Mouse (Mus musculus): ENCODE measurements at regions not wholly inside any gene's neighbourhood (a gene's known extent, or its start where the extent isn't known, plus 50 kb on each side); places are given as distances from the start of the nearest gene placed in this dataset.
A peak's percentile ranks its signal among the peaks of the same experiment; 100 is the strongest.
"Not testable (repeated sequence)": the region's sequence is repeated elsewhere in the genome, so short reads cannot be mapped to it uniquely, and the experiment has no call there.

- Histone ChIP-seq H3K9me3 (replicated peaks; ENCODE audit: control insufficient read depth, low read length, poor library complexity, severe bottlenecking) (no peaks in the 10 kb centered on the region), H3K27ac (ENCODE audit: low read length) (no peak overlapping the region), H3K36me3 (ENCODE audit: control insufficient read depth, insufficient read depth, low read length) (no peaks in the 10 kb centered on the region), H3K4me3 (ENCODE audit: low read depth, low read length) (no peak overlapping the region), H3K9ac (ENCODE audit: low read depth, low read length) (no peak overlapping the region), H3K27me3 (ENCODE audit: control insufficient read depth, insufficient read depth, low read depth, low read length) (no peaks in the 10 kb centered on the region), H3K4me2 (ENCODE audit: low read length) (no peak overlapping the region), H3K4me1 (ENCODE audit: control insufficient read depth, insufficient read depth, low read length) (no peaks in the 10 kb centered on the region)
- no peak for ATAC-seq
- 33% methylated on average over 3 of the region's 3 CpGs for WGBS
Measured at GRCm38 (mm10) chr6:102005627-102006026, 567.3 kb downstream of the Cntn3 start.

GRCm38 (mm10) chr6:101998181-101998580, 574.7 kb downstream of the Cntn3 start:
- Histone ChIP-seq H3K36me3 (ENCODE audit: control insufficient read depth, insufficient read depth, low read length) (no peaks in the 10 kb centered on the region), H3K27ac (ENCODE audit: low read length) (no peak overlapping the region; the same call in 1 of the 2 replicates), H3K9me3 (replicated peaks; ENCODE audit: control insufficient read depth, low read length, poor library complexity, severe bottlenecking) (no peaks in the 10 kb centered on the region), H3K4me3 (ENCODE audit: low read depth, low read length) (no peak overlapping the region), H3K4me2 (ENCODE audit: low read length) (no peak overlapping the region), H3K9ac (ENCODE audit: low read depth, low read length) (no peak overlapping the region), H3K27me3 (ENCODE audit: control insufficient read depth, insufficient read depth, low read depth, low read length) (no peaks in the 10 kb centered on the region), H3K4me1 (ENCODE audit: control insufficient read depth, insufficient read depth, low read length) (peaks cover 6% of the 10 kb centered on the region; the same call in 1 of the 2 replicates)
- ATAC-seq: peak; percentile 32; the same call in 1 of the 2 replicates
- WGBS: 25% methylated on average over 2 of the region's 2 CpGs

GRCm38 (mm10) chr6:101997629-101998028, 575.3 kb downstream of the Cntn3 start:
- Histone ChIP-seq H3K36me3 (ENCODE audit: control insufficient read depth, insufficient read depth, low read length) (no peaks in the 10 kb centered on the region), H3K9ac (ENCODE audit: low read depth, low read length) (no peak overlapping the region), H3K4me1 (ENCODE audit: control insufficient read depth, insufficient read depth, low read length) (peaks cover 6% of the 10 kb centered on the region; the same call in 1 of the 2 replicates), H3K27ac (ENCODE audit: low read length) (no peak overlapping the region), H3K27me3 (ENCODE audit: control insufficient read depth, insufficient read depth, low read depth, low read length) (no peaks in the 10 kb centered on the region), H3K4me3 (ENCODE audit: low read depth, low read length) (no peak overlapping the region), H3K9me3 (replicated peaks; ENCODE audit: control insufficient read depth, low read length, poor library complexity, severe bottlenecking) (no peaks in the 10 kb centered on the region), H3K4me2 (ENCODE audit: low read length) (no peak overlapping the region)
- ATAC-seq: peak; percentile 80
- WGBS: 40% methylated on average over 5 of the region's 5 CpGs

- H3K9ac ChIP-seq (ENCODE audit: low read depth, low read length): no peak overlapping the region
Measured at GRCm38 (mm10) chr6:101992815-101993214, 580.1 kb downstream of the Cntn3 start.

GRCm38 (mm10) chr6:101981656-101982055, 591.2 kb downstream of the Cntn3 start:
- WGBS: 76% methylated on average over 1 of the region's 1 CpGs
- no peak for ATAC-seq
- Histone ChIP-seq H3K9me3 (replicated peaks; ENCODE audit: control insufficient read depth, low read length, poor library complexity, severe bottlenecking) (no peaks in the 10 kb centered on the region), H3K27ac (ENCODE audit: low read length) (no peak overlapping the region), H3K4me2 (ENCODE audit: low read length) (no peak overlapping the region), H3K27me3 (ENCODE audit: control insufficient read depth, insufficient read depth, low read depth, low read length) (no peaks in the 10 kb centered on the region), H3K36me3 (ENCODE audit: control insufficient read depth, insufficient read depth, low read length) (no peaks in the 10 kb centered on the region), H3K9ac (ENCODE audit: low read depth, low read length) (no peak overlapping the region), H3K4me1 (ENCODE audit: control insufficient read depth, insufficient read depth, low read length) (no peaks in the 10 kb centered on the region), H3K4me3 (ENCODE audit: low read depth, low read length) (no peak overlapping the region)

More at GRCm38 (mm10) chr6:101992815-101993214, 580.1 kb downstream of the Cntn3 start:
- ATAC-seq: no peak
- no peak overlapping the region for H3K4me3 ChIP-seq (ENCODE audit: low read depth, low read length)
- H3K36me3 ChIP-seq (ENCODE audit: control insufficient read depth, insufficient read depth, low read length): no peaks in the 10 kb centered on the region
- H3K27me3 ChIP-seq (ENCODE audit: control insufficient read depth, insufficient read depth, low read depth, low read length): no peaks in the 10 kb centered on the region
- H3K4me1 ChIP-seq (ENCODE audit: control insufficient read depth, insufficient read depth, low read length): peaks cover 6% of the 10 kb centered on the region; the same call in 1 of the 2 replicates
- H3K9me3 ChIP-seq (replicated peaks; ENCODE audit: control insufficient read depth, low read length, poor library complexity, severe bottlenecking): no peaks in the 10 kb centered on the region
- 94% methylated on average over 2 of the region's 2 CpGs for WGBS
- H3K27ac ChIP-seq (ENCODE audit: low read length): no peak overlapping the region
- no peak overlapping the region for H3K4me2 ChIP-seq (ENCODE audit: low read length)

GRCm38 (mm10) chr6:101979213-101979612, 593.7 kb downstream of the Cntn3 start:
- H3K27ac ChIP-seq (ENCODE audit: low read length): no peak overlapping the region
- no peaks in the 10 kb centered on the region for H3K4me1 ChIP-seq (ENCODE audit: control insufficient read depth, insufficient read depth, low read length)
- H3K9me3 ChIP-seq (replicated peaks; ENCODE audit: control insufficient read depth, low read length, poor library complexity, severe bottlenecking): no peaks in the 10 kb centered on the region
- no peak overlapping the region for H3K4me3 ChIP-seq (ENCODE audit: low read depth, low read length)
- WGBS: 48% methylated on average over 2 of the region's 2 CpGs
- H3K9ac ChIP-seq (ENCODE audit: low read depth, low read length): no peak overlapping the region
- H3K36me3 ChIP-seq (ENCODE audit: control insufficient read depth, insufficient read depth, low read length): no peaks in the 10 kb centered on the region
- ATAC-seq: no peak
- H3K27me3 ChIP-seq (ENCODE audit: control insufficient read depth, insufficient read depth, low read depth, low read length): no peaks in the 10 kb centered on the region
- H3K4me2 ChIP-seq (ENCODE audit: low read length): no peak overlapping the region

GRCm38 (mm10) chr6:101964941-101965340, 587.2 kb upstream of the Pdzrn3 start:
- Histone ChIP-seq H3K9me3 (replicated peaks; ENCODE audit: control insufficient read depth, low read length, poor library complexity, severe bottlenecking) (no peaks in the 10 kb centered on the region), H3K9ac (ENCODE audit: low read depth, low read length) (no peak overlapping the region), H3K4me2 (ENCODE audit: low read length) (no peak overlapping the region), H3K4me1 (ENCODE audit: control insufficient read depth, insufficient read depth, low read length) (no peaks in the 10 kb centered on the region), H3K36me3 (ENCODE audit: control insufficient read depth, insufficient read depth, low read length) (no peaks in the 10 kb centered on the region), H3K4me3 (ENCODE audit: low read depth, low read length) (no peak overlapping the region), H3K27ac (ENCODE audit: low read length) (no peak overlapping the region), H3K27me3 (ENCODE audit: control insufficient read depth, insufficient read depth, low read depth, low read length) (no peaks in the 10 kb centered on the region)
- 91% methylated on average over 2 of the region's 2 CpGs for WGBS
- ATAC-seq: no peak

GRCm38 (mm10) chr6:101961476-101961875, 583.8 kb upstream of the Pdzrn3 start:
- not testable (repeated sequence) for H3K9ac ChIP-seq (ENCODE audit: low read depth, low read length); H3K36me3 ChIP-seq (ENCODE audit: control insufficient read depth, insufficient read depth, low read length); H3K4me2 ChIP-seq (ENCODE audit: low read length); H3K4me1 ChIP-seq (ENCODE audit: control insufficient read depth, insufficient read depth, low read length); ATAC-seq; H3K27ac ChIP-seq (ENCODE audit: low read length); H3K27me3 ChIP-seq (ENCODE audit: control insufficient read depth, insufficient read depth, low read depth, low read length); H3K4me3 ChIP-seq (ENCODE audit: low read depth, low read length); H3K9me3 ChIP-seq (replicated peaks; ENCODE audit: control insufficient read depth, low read length, poor library complexity, severe bottlenecking)
- WGBS: 91% methylated on average over 3 of the region's 3 CpGs

GRCm38 (mm10) chr6:101949681-101950080, 572.0 kb upstream of the Pdzrn3 start:
- Histone ChIP-seq H3K36me3 (ENCODE audit: control insufficient read depth, insufficient read depth, low read length) (no peaks in the 10 kb centered on the region), H3K4me3 (ENCODE audit: low read depth, low read length) (no peak overlapping the region), H3K27me3 (ENCODE audit: control insufficient read depth, insufficient read depth, low read depth, low read length) (no peaks in the 10 kb centered on the region), H3K27ac (ENCODE audit: low read length) (no peak overlapping the region), H3K4me2 (ENCODE audit: low read length) (no peak overlapping the region), H3K4me1 (ENCODE audit: control insufficient read depth, insufficient read depth, low read length) (no peaks in the 10 kb centered on the region), H3K9ac (ENCODE audit: low read depth, low read length) (no peak overlapping the region), H3K9me3 (replicated peaks; ENCODE audit: control insufficient read depth, low read length, poor library complexity, severe bottlenecking) (no peaks in the 10 kb centered on the region)
- WGBS: 76% methylated on average over 3 of the region's 3 CpGs
- no peak for ATAC-seq
